Mouse (Mus musculus): Measurements from ENCODE around the gene AC140267.1.

- TF ChIP-seq POLR2A (IDR thresholded peaks at IDR 0.05; ENCODE audit: control insufficient read depth in 1 of 2, insufficient read depth in 1 of 2, low read depth in 1 of 2, low read length in 2 of 2, poor library complexity in 1 of 2) (no peak), SIN3A (IDR thresholded peaks at IDR 0.05; ENCODE audit: low read length) (no peak), MXI1 (IDR thresholded peaks at IDR 0.05; ENCODE audit: low read depth, low read length) (no peak), CTCF (IDR thresholded peaks at IDR 0.05 in 2 of 3, conservative IDR thresholded peaks at IDR 0.05 in 1 of 3; ENCODE audit: control insufficient read depth in 1 of 3, insufficient read depth in 1 of 3, low read depth in 2 of 3, low read length in 3 of 3, poor library complexity in 1 of 3, severe bottlenecking in 1 of 3) (no peak), E2F4 (IDR thresholded peaks at IDR 0.05; ENCODE audit: borderline replicate concordance, low read depth, low read length) (no peak), TCF12 (IDR thresholded peaks at IDR 0.05; ENCODE audit: low read depth, low read length) (no peak), USF2 (IDR thresholded peaks at IDR 0.05; ENCODE audit: borderline replicate concordance in 1 of 2, insufficient read depth in 1 of 2, low read depth in 1 of 2, low read length in 2 of 2) (no peak), RCOR1 (IDR thresholded peaks at IDR 0.05; ENCODE audit: low read depth, low read length) (no peak), MEF2A (IDR thresholded peaks at IDR 0.05; ENCODE audit: extremely low read depth, insufficient replicate concordance, low read depth, low read length, poor library complexity, severe bottlenecking) (no peak), ZKSCAN1 (IDR thresholded peaks at IDR 0.05; ENCODE audit: low read depth, low read length) (no peak)
Observed at GRCm38 (mm10) chr15:80190075-80190474, 45.6 kb upstream of the AC140267.1 start.

Measured in MEL (cell line).